In genomic region chr2:129800904-129801230, GRCm38 (mm10) we compare ENCODE assay signal across 8 mouse cellular contexts. TPM values are rescaled to one million over a fixed set of nuclear protein-coding genes. Genes with fewer than 3 reads are reported as not detected.
DNase-seq lines count a peak whose midpoint lies in the region; ATAC-seq lines count a peak whose summit lies in the region.

No protein-coding gene starts in this region.

- peak; percentile 24 for ATAC-seq in kidney, embryonic 16.5 days (ENCODE audit: low FRiP score, low TSS enrichment)
- ATAC-seq in hindbrain, embryonic 14.5 days (ENCODE audit: low FRiP score): peak; percentile 46; the same call in 1 of the 2 replicates
- ATAC-seq in midbrain, embryonic 14.5 days (ENCODE audit: low FRiP score, low TSS enrichment): peak; percentile 49; the same call in 1 of the 2 replicates

- no peak for DNase-seq in kidney, adult 11 months
- no peak for DNase-seq in hindbrain, embryonic 14.5 days (ENCODE audit: low spot score)
- DNase-seq in midbrain, embryonic 14.5 days: no peak
- DNase-seq in adrenal gland, adult 2 months: no peak
- no peak for DNase-seq in adrenal gland, postnatal 14 days
- DNase-seq in embryo, embryonic 10.5 days (ENCODE audit: low spot score): no peak

- peak overlapping the region; percentile 90 for H3K4me3 ChIP-seq in kidney, embryonic 16.5 days (ENCODE audit: low read length)
- peak overlapping the region; percentile 93 for H3K4me3 ChIP-seq in brown adipose tissue, adult 24 weeks (ENCODE audit: insufficient read depth, low read depth, low read length)
- H3K4me3 ChIP-seq in hindbrain, embryonic 14.5 days (replicated peaks; ENCODE audit: low read length): peak overlapping the region; percentile 81
- H3K4me3 ChIP-seq in midbrain, embryonic 14.5 days (replicated peaks; ENCODE audit: low read depth, low read length): peak overlapping the region; percentile 80

- no peaks in the 10 kb centered on the region for H3K27me3 ChIP-seq in kidney, embryonic 16.5 days (ENCODE audit: insufficient read depth, low read length)
- no peaks in the 10 kb centered on the region for H3K27me3 ChIP-seq in hindbrain, embryonic 14.5 days (ENCODE audit: control insufficient read depth, insufficient read depth, low read length)
- H3K27me3 ChIP-seq in midbrain, embryonic 14.5 days (ENCODE audit: control insufficient read depth, insufficient read depth, low read length): no peaks in the 10 kb centered on the region

- peak overlapping the region; percentile 98 for H3K27ac ChIP-seq in kidney, embryonic 16.5 days (ENCODE audit: low read length)
- peak overlapping the region; percentile 90 for H3K27ac ChIP-seq in brown adipose tissue, adult 24 weeks (replicated peaks; ENCODE audit: low read depth, low read length)
- H3K27ac ChIP-seq in hindbrain, embryonic 14.5 days: peak overlapping the region; percentile 97
- H3K27ac ChIP-seq in midbrain, embryonic 14.5 days (replicated peaks; ENCODE audit: low read depth, low read length): peak overlapping the region; percentile 94

- peak overlapping the region; percentile 93 for H3K4me2 ChIP-seq in kidney, embryonic 16.5 days (replicated peaks; ENCODE audit: low read depth, low read length)
- peak overlapping the region; percentile 84 for H3K4me2 ChIP-seq in hindbrain, embryonic 14.5 days (replicated peaks)
- peak overlapping the region; percentile 85 for H3K4me2 ChIP-seq in midbrain, embryonic 14.5 days (ENCODE audit: low read length)

- H3K9ac ChIP-seq in kidney, embryonic 16.5 days (replicated peaks; ENCODE audit: low read length): peak overlapping the region; percentile 97
- H3K9ac ChIP-seq in hindbrain, embryonic 14.5 days: peak overlapping the region; percentile 93
- H3K9ac ChIP-seq in midbrain, embryonic 14.5 days (replicated peaks; ENCODE audit: low read length): peak overlapping the region; percentile 88

- H3K9me3 ChIP-seq in kidney, embryonic 16.5 days (ENCODE audit: low read length): no peaks in the 10 kb centered on the region
- H3K9me3 ChIP-seq in hindbrain, embryonic 14.5 days (ENCODE audit: control insufficient read depth, low read length): no peaks in the 10 kb centered on the region
- H3K9me3 ChIP-seq in midbrain, embryonic 14.5 days (ENCODE audit: control insufficient read depth, low read length): no peaks in the 10 kb centered on the region

- under 1% methylated on average over 32 of the region's 32 CpGs for WGBS in kidney, embryonic 16.5 days
- WGBS in hindbrain, embryonic 14.5 days: 0% methylated on average over 29 of the region's 32 CpGs
- under 1% methylated on average over 32 of the region's 32 CpGs for WGBS in midbrain, embryonic 14.5 days

- H3K4me1 ChIP-seq in kidney, embryonic 16.5 days (ENCODE audit: insufficient read depth, low read length): peaks cover 23% of the 10 kb centered on the region
- peaks cover 12% of the 10 kb centered on the region for H3K4me1 ChIP-seq in brown adipose tissue, adult 24 weeks (ENCODE audit: control insufficient read depth, insufficient read depth, insufficient read length, low read length)
- H3K4me1 ChIP-seq in hindbrain, embryonic 14.5 days (replicated peaks; ENCODE audit: control insufficient read depth, insufficient read depth, low read length): peaks cover 27% of the 10 kb centered on the region
- H3K4me1 ChIP-seq in midbrain, embryonic 14.5 days (ENCODE audit: control insufficient read depth, insufficient read depth, low read length): peaks cover 22% of the 10 kb centered on the region

- H3K36me3 ChIP-seq in kidney, embryonic 16.5 days (ENCODE audit: insufficient read depth, low read length): 0 out of 2 replicates have a peak, but pooled peaks cover 5% of the 10 kb centered on the region
- H3K36me3 ChIP-seq in hindbrain, embryonic 14.5 days (replicated peaks; ENCODE audit: control insufficient read depth, insufficient read depth): peaks cover 16% of the 10 kb centered on the region
- 0 out of 2 replicates have a peak, but pooled peaks cover 12% of the 10 kb centered on the region for H3K36me3 ChIP-seq in midbrain, embryonic 14.5 days (ENCODE audit: control insufficient read depth, insufficient read depth, low read length)

RNA-seq across cellular contexts. Expression of gene Stk35, which starts 0.6 kb away (rescaled TPM):
- polyA plus RNA-seq in kidney, embryonic 16.5 days (2015; fragmentation: Nextera tagmentation; extraction: Ambion mirVana): 9.2 and 9.4 TPM in 2 replicates
- 6.6 and 6.9 TPM in 2 replicates for polyA plus RNA-seq in brown adipose tissue, adult 24 weeks (2012; ENCODE audit: insufficient read depth, insufficient read length, missing spikeins)
- 10.3 and 12.1 TPM in 2 replicates for polyA plus RNA-seq in hindbrain, embryonic 14.5 days (2014; fragmentation: Nextera tagmentation; extraction: Ambion mirVana)
- polyA plus RNA-seq in midbrain, embryonic 14.5 days (2014; fragmentation: Nextera tagmentation; extraction: Ambion mirVana): 7.0 and 10.8 TPM in 2 replicates
- total RNA-seq in adrenal gland, adult 2 months (2021): 10 to 100 TPM; 23.3 to 27.1 TPM
- polyA plus RNA-seq in adrenal gland, adult 2 months (2012; rRNA removed): 18.0 and 19.1 TPM in 2 replicates
- 22.2 and 23.9 TPM in 2 replicates for total RNA-seq in adrenal gland, postnatal 14 days (2021)
